Mouse (Mus musculus): Measurements from ENCODE around the gene Tfr2. TPM values are rescaled to one million over a fixed set of nuclear protein-coding genes. Genes with fewer than 3 reads are reported as not detected.

Tfr2 gene
- polyA plus RNA-seq (2015; fragmentation: Nextera tagmentation; extraction: Ambion mirVana): 4.2 and 5.3 TPM in 2 replicates

GRCm38 (mm10) chr5:137569665-137570064, at the start of gene Tfr2:
TSS of gene Tfr2 (plus strand) at chr5:137569840.
- Histone ChIP-seq H3K9me3 (replicated peaks) (no peaks in the 10 kb centered on the region), H3K36me3 (peaks cover 16% of the 10 kb centered on the region), H3K4me3 (replicated peaks) (no peak within 1 kb of the TSS), H3K4me2 (no peak within 1 kb of the TSS), H3K27ac (replicated peaks) (no peak within 1 kb of the TSS), H3K9ac (replicated peaks) (no peak within 1 kb of the TSS), H3K27me3 (replicated peaks) (0 out of 2 replicates have a peak, but pooled peaks cover 3% of the 10 kb centered on the region), H3K4me1 (peaks cover 7% of the 10 kb centered on the region; the same call in 1 of the 2 replicates)
- no peak for ATAC-seq (ENCODE audit: low FRiP score)
- 28% methylated on average over 9 of the region's 9 CpGs for WGBS

DNA sequence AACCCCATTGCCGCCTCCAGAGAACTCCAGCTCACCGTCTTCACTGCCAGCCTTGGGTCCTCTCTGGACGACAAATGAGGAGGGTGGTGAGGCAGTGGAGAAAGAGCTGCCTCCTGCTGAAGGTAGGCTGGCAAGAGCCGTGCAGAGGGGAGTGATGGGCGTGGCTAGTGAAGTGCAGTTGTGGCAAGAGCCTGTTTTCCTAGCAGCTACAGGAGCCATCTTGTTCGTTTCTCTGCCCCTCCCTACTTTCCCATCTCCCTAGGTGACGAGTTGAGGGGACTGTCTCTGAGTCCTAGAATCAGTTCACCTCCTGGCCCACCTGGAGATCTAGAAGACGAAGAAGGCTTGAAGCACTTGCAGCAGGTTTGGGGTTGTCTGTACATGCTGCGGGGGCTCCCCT, 47.8 kb upstream of the Tfr2 start:
- 85% methylated on average over 9 of the region's 9 CpGs for WGBS
- H3K27me3 ChIP-seq (replicated peaks): no peaks in the 10 kb centered on the region
- H3K9me3 ChIP-seq (replicated peaks): no peaks in the 10 kb centered on the region
- H3K9ac ChIP-seq (replicated peaks): no peak overlapping the region
- H3K27ac ChIP-seq (replicated peaks): no peak overlapping the region
- H3K4me1 ChIP-seq: 0 out of 2 replicates have a peak, but pooled peaks cover 7% of the 10 kb centered on the region
- no peak overlapping the region for H3K4me3 ChIP-seq (replicated peaks)
- ATAC-seq (ENCODE audit: low FRiP score): no peak
- H3K36me3 ChIP-seq: peaks cover 83% of the 10 kb centered on the region
- H3K4me2 ChIP-seq: no peak overlapping the region

DNA sequence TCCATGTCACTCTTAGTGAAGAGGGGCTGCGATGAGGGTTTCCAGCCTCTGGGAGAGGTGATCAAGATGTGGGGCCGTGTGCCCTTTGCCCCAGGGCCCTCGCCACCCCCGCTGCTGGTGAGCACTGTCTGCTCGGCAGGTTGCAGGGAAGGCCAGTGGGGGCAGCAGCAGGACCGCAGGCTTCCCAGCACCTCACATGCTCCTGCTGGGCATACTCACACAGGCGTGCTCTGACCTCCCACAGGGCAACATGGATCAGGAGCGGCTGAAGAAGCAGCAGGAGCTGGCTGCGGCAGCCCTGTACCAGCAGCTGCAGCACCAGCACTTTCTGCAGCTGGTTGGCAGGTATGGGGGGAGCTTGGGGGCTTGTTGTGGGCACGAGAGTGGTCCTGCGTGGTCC, 46.9 kb upstream of the Tfr2 start:
- 0 out of 2 replicates have a peak, but pooled peaks cover 11% of the 10 kb centered on the region for H3K4me1 ChIP-seq
- no peak for ATAC-seq (ENCODE audit: low FRiP score)
- H3K27ac ChIP-seq (replicated peaks): no peak overlapping the region
- 75% methylated on average over 11 of the region's 11 CpGs for WGBS
- peaks cover 90% of the 10 kb centered on the region for H3K36me3 ChIP-seq
- no peaks in the 10 kb centered on the region for H3K27me3 ChIP-seq (replicated peaks)
- no peak overlapping the region for H3K4me3 ChIP-seq (replicated peaks)
- H3K9me3 ChIP-seq (replicated peaks): no peaks in the 10 kb centered on the region
- no peak overlapping the region for H3K4me2 ChIP-seq
- H3K9ac ChIP-seq (replicated peaks): no peak overlapping the region

- Histone ChIP-seq H3K27ac (replicated peaks) (0 out of 2 replicates have a peak overlapping the region, but pooled peaks have one; percentile 13), H3K4me3 (replicated peaks) (no peak overlapping the region), H3K4me1 (peaks cover 17% of the 10 kb centered on the region; the same call in 1 of the 2 replicates), H3K27me3 (replicated peaks) (no peaks in the 10 kb centered on the region), H3K9ac (replicated peaks) (no peak overlapping the region), H3K9me3 (replicated peaks) (no peaks in the 10 kb centered on the region), H3K4me2 (no peak overlapping the region), H3K36me3 (peaks cover 93% of the 10 kb centered on the region)
- no peak for ATAC-seq (ENCODE audit: low FRiP score)
- 89% methylated on average over 23 of the region's 25 CpGs for WGBS
Observed at GRCm38 (mm10) chr5:137523396-137524250, 46.0 kb upstream of the Tfr2 start.

- no peak overlapping the region for H3K27ac ChIP-seq (replicated peaks)
- ATAC-seq (ENCODE audit: low FRiP score): no peak
Observed at GRCm38 (mm10) chr5:137524251-137524515, 45.5 kb upstream of the Tfr2 start.

GRCm38 (mm10) chr5:137524671-137525070, 45.0 kb upstream of the Tfr2 start:
- Histone ChIP-seq H3K9me3 (replicated peaks) (no peaks in the 10 kb centered on the region), H3K4me3 (replicated peaks) (no peak overlapping the region), H3K4me2 (no peak overlapping the region), H3K27ac (replicated peaks) (no peak overlapping the region), H3K9ac (replicated peaks) (no peak overlapping the region), H3K27me3 (replicated peaks) (no peaks in the 10 kb centered on the region), H3K4me1 (peaks cover 26% of the 10 kb centered on the region), H3K36me3 (peaks cover 93% of the 10 kb centered on the region)
- WGBS: 92% methylated on average over 13 of the region's 13 CpGs
- ATAC-seq (ENCODE audit: low FRiP score): no peak

More at GRCm38 (mm10) chr5:137524251-137524515, 45.5 kb upstream of the Tfr2 start:
- Histone ChIP-seq H3K9me3 (replicated peaks) (no peaks in the 10 kb centered on the region), H3K36me3 (peaks cover 93% of the 10 kb centered on the region), H3K27me3 (replicated peaks) (no peaks in the 10 kb centered on the region), H3K4me3 (replicated peaks) (no peak overlapping the region), H3K4me2 (no peak overlapping the region), H3K4me1 (peaks cover 21% of the 10 kb centered on the region), H3K9ac (replicated peaks) (no peak overlapping the region)
- WGBS: 80% methylated on average over 8 of the region's 8 CpGs

GRCm38 (mm10) chr5:137525511-137525910, 44.1 kb upstream of the Tfr2 start:
- Histone ChIP-seq H3K4me3 (replicated peaks) (no peak overlapping the region), H3K4me2 (no peak overlapping the region), H3K9ac (replicated peaks) (no peak overlapping the region), H3K27me3 (replicated peaks) (no peaks in the 10 kb centered on the region), H3K9me3 (replicated peaks) (no peaks in the 10 kb centered on the region), H3K36me3 (peaks cover 91% of the 10 kb centered on the region), H3K4me1 (peaks cover 34% of the 10 kb centered on the region), H3K27ac (replicated peaks) (no peak overlapping the region)
- no peak for ATAC-seq (ENCODE audit: low FRiP score)
- 78% methylated on average over 16 of the region's 16 CpGs for WGBS

- no peaks in the 10 kb centered on the region for H3K27me3 ChIP-seq (replicated peaks)
- H3K9me3 ChIP-seq (replicated peaks): no peaks in the 10 kb centered on the region
- H3K9ac ChIP-seq (replicated peaks): no peak overlapping the region
- no peak overlapping the region for H3K4me2 ChIP-seq
- no peak for ATAC-seq (ENCODE audit: low FRiP score)
- 37% methylated on average over 16 of the region's 16 CpGs for WGBS
- peak overlapping the region; percentile 68 for H3K27ac ChIP-seq (replicated peaks)
- peaks cover 83% of the 10 kb centered on the region for H3K36me3 ChIP-seq
- H3K4me1 ChIP-seq: peaks cover 36% of the 10 kb centered on the region
- no peak overlapping the region for H3K4me3 ChIP-seq (replicated peaks)
Observed at GRCm38 (mm10) chr5:137526192-137526936, 43.3 kb upstream of the Tfr2 start.

DNA sequence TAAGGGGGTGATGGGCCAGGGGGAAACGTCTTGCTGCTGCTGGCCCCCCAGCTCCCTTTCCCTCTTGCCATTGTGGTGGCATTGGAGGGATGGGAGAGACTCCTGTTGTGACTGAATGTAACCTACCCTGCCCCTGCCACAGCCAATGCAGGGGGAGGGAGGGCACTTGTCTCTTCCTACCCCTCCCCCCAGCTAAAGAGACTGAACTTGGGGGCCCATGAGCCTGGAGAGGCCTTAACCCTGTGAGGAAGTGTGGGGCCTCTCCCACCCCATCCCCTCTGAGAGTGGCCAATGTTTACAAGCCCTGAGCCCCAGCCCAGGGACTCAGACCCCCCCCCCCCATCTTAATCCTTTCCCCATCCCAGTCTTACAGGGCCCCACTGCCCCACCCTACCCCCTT, 42.2 kb upstream of the Tfr2 start:
- H3K9ac ChIP-seq (replicated peaks): no peak overlapping the region
- H3K4me1 ChIP-seq: peaks cover 36% of the 10 kb centered on the region
- H3K9me3 ChIP-seq (replicated peaks): no peaks in the 10 kb centered on the region
- no peak overlapping the region for H3K4me2 ChIP-seq
- no peaks in the 10 kb centered on the region for H3K27me3 ChIP-seq (replicated peaks)
- no peak for ATAC-seq (ENCODE audit: low FRiP score)
- peaks cover 72% of the 10 kb centered on the region for H3K36me3 ChIP-seq
- H3K27ac ChIP-seq (replicated peaks): peak overlapping the region; percentile 25; the same call in 1 of the 2 replicates
- H3K4me3 ChIP-seq (replicated peaks): no peak overlapping the region
- WGBS: 35% methylated on average over 1 of the region's 1 CpGs

GRCm38 (mm10) chr5:137528247-137528968, 41.2 kb upstream of the Tfr2 start:
- Histone ChIP-seq H3K4me1 (peaks cover 36% of the 10 kb centered on the region), H3K4me3 (replicated peaks) (no peak overlapping the region), H3K36me3 (peaks cover 62% of the 10 kb centered on the region), H3K9ac (replicated peaks) (no peak overlapping the region), H3K27me3 (replicated peaks) (no peaks in the 10 kb centered on the region), H3K9me3 (replicated peaks) (no peaks in the 10 kb centered on the region), H3K4me2 (no peak overlapping the region), H3K27ac (replicated peaks) (no peak overlapping the region; the same call in 1 of the 2 replicates)
- 83% methylated on average over 22 of the region's 22 CpGs for WGBS
- no peak for ATAC-seq (ENCODE audit: low FRiP score)

DNA sequence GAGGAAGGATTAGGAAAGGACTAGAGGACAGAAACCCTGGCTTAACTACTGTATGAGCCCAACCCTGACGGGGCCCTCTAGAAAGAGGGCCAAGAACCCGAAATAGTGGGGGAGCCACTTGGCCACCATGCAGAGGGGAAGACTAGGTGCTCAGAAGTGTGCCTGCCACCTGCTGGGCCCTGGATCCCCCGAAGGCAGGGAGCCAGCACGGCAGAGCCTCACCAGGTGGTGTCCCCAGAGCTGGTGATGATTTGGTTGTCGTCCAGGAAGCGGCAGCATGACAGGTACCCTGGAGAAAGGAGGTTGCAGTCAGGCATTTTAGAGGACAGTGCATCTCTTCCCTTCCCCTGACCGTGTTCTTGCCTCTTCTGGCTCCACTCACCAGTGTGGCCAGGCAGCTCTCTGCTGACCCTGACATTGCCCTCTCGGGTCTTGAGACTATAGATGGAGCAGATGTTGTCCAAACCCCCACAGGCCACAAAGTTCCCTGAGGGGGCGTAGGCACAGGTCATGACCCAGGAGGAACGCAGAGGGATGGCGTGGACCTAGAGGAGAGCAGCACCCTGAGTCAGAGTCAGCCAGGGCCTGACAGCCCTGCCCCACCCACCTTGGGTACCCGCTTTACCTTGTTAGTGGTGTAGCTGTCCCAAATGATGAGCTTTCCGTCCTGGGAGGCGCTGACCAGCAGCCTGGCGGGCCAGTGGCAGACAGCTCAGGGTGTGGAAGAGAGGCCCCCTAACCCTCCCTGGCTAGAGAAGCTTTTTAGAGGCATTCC, 40.2 kb upstream of the Tfr2 start:
- Histone ChIP-seq H3K4me3 (replicated peaks) (peak overlapping the region; percentile 88; the same call in 1 of the 2 replicates), H3K27ac (replicated peaks) (no peak overlapping the region), H3K9ac (replicated peaks) (peak overlapping the region; percentile 97; the same call in 1 of the 2 replicates), H3K9me3 (replicated peaks) (no peaks in the 10 kb centered on the region), H3K4me2 (peak overlapping the region; percentile 83), H3K4me1 (peaks cover 42% of the 10 kb centered on the region), H3K27me3 (replicated peaks) (no peaks in the 10 kb centered on the region), H3K36me3 (peaks cover 52% of the 10 kb centered on the region)
- ATAC-seq (ENCODE audit: low FRiP score): no peak
- WGBS: 63% methylated on average over 15 of the region's 15 CpGs
